Mouse (Mus musculus): ENCODE results near the gene Nop16.
A peak's percentile ranks its signal among the peaks of the same experiment; 100 is the strongest.

The Nop16 gene

DNA sequence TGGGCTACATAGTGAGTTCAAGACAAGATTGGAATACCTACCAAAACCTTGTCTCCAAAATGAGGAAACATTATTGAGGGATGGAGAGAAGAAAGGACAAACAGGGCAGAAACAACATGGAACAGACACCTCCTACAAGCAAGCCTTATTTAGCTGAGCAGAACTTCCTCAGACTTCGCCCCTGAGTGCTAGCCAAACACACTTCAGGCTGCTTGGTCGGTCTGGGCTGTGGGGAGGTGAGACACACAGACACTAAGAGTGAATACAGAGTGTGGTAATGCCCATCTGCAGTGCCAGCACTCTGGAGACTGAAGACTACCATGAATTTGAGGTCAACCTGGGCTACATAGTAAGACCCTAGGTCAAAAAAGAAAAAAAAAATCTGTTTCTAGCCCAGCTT is 30.2 kb downstream of the Nop16 start:
- DNase-seq = no peak

DNA sequence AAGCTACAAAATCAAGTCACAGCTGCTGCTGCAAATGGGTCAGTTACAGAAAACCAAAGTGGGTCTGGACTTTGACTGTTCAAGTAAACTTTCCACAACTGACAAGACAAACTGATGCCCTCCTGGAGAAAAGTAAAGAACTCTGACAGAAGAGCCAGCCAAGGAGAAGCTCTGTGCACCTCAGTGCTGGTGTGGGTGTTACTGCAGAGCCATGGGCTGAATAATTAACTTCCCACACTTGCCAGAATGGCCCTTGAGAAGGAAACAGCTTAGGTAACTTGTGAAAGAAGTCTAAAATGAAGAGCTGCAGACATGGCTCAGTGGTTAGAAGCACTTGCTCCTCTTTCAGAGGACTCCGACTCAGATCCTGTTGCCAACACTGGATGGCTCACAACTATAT is 32.2 kb downstream of the Nop16 start:
- no peak for DNase-seq

DNA sequence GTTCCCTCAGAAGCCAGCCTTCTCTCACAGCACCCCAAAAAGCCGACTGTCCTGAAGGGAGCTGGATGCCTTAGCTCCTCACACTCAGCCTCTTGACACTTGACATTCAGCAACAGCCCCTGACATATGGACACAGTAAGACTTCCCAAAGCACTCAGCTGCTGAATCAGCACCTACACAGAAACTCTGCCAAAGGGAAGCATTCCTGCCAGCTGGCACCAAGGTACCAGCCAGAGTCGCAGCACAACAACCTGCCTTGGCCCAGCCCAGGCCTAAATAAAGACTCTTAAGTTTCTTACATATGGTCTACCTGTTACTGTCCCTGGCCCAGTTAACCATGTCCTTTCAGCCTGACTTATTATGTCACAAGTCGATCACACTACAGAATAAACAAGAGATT is 33.1 kb downstream of the Nop16 start:
- peak; percentile 95 for DNase-seq

DNA sequence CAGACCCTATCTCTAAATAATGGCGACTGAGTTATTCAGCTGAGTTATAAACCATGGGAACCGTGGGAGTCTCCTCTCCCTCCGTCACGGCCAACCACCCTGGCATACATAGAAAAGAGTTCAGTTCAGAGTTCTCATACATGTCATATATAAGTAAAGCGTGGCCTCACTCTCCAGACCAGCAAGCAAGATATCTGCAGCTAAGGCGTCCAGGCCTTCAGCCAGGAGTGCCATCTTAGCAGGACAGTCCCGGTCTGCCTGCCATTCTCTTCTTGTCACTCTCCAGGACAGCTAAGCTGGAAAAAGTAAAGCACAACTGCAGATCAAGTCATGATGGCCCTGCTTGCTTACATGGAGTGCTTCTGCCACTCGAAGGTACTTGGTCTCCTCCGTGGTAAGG is 33.7 kb downstream of the Nop16 start:
- DNase-seq = no peak

DNA sequence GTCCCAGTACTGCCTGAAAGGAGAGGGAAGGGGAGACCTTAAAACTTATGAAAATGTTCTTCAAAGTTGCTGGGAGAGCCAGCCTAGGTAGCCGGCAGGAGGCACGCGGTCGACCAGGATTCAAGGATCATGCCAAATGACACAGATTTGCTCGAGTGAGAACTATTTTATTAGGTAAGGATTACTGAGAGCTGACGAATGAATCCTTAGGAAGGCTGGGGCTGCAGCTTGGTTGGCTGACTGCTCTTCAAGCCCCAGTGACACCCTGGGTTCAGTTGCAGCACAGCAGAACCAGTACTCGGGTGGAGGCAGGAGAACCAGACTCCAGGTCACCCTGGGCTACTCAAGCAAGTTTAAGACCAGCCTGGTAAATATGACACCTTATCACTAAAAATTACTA is 41.9 kb downstream of the Nop16 start:
- no peak for DNase-seq
